Mouse (Mus musculus): ENCODE measurements around the gene Iqsec1. TPM values are rescaled to one million over a fixed set of nuclear protein-coding genes. Genes with fewer than 3 reads are reported as not detected.

Gene Iqsec1
- total and polyA plus RNA-seq, 3 experiments = 17.0 to 90.4 (median 83.5) TPM

GRCm38 (mm10) chr6:90627556-90627955 lies 360.9 kb downstream of the Iqsec1 start:
- TF ChIP-seq IRF4 (IDR thresholded peaks at IDR 0.05; ENCODE audit: low read depth, low read length) = no peak
- no peak for TF ChIP-seq CTCF (conservative IDR thresholded peaks at IDR 0.05 in 1 of 2, IDR thresholded peaks at IDR 0.05 in 1 of 2; ENCODE audit: low read depth in 2 of 2, low read length in 2 of 2)
- no peak for TF ChIP-seq TBP (conservative IDR thresholded peaks at IDR 0.05; ENCODE audit: low read depth, low read length)
- no peak for TF ChIP-seq POLR2AphosphoS2 (IDR thresholded peaks at IDR 0.05; ENCODE audit: low read depth, low read length)
- no peak for TF ChIP-seq POLR2A (IDR thresholded peaks at IDR 0.05; ENCODE audit: low read depth, low read length)
- no peak for TF ChIP-seq E2F4 (IDR thresholded peaks at IDR 0.05; ENCODE audit: insufficient replicate concordance, low read depth, low read length)
- TF ChIP-seq NELFE (IDR thresholded peaks at IDR 0.05; ENCODE audit: low read depth, low read length) = no peak
- TF ChIP-seq MEF2A (IDR thresholded peaks at IDR 0.05; ENCODE audit: borderline replicate concordance, low read depth, low read length) = no peak
- TF ChIP-seq JUN (IDR thresholded peaks at IDR 0.05; ENCODE audit: insufficient read depth, low read depth, low read length) = no peak
- TF ChIP-seq USF2 (conservative IDR thresholded peaks at IDR 0.05; ENCODE audit: low read depth, low read length) = no peak
- Histone ChIP-seq H3K36me3 (replicated peaks in 1 of 2; ENCODE audit: control insufficient read depth in 1 of 2, insufficient read depth in 1 of 2, low read length in 1 of 2) (no peaks in the 10 kb centered on the region), H3K4me3 (replicated peaks in 1 of 3; ENCODE audit: low read depth in 2 of 3, low read length in 2 of 3, poor library complexity in 1 of 3) (no peak overlapping the region), H3K27ac (ENCODE audit: insufficient read depth, low read depth) (no peak overlapping the region), H3K27me3 (replicated peaks) (peaks cover 35% of the 10 kb centered on the region), H3K4me1 (ENCODE audit: control insufficient read depth in 1 of 2, insufficient read depth in 2 of 2) (peaks cover 0 to 7% of the 10 kb centered on the region in 2 experiments; a peak in 1 of 4 replicates), H3K9me3 (replicated peaks; ENCODE audit: low read length) (no peaks in the 10 kb centered on the region), H3K79me2 (replicated peaks; ENCODE audit: control insufficient read depth, extremely low read depth, insufficient read depth, poor library complexity, severe bottlenecking) (no peaks in the 10 kb centered on the region), H3K4me2 (ENCODE audit: insufficient read depth, low read depth, poor library complexity, severe bottlenecking) (no peak overlapping the region), H3K9ac (ENCODE audit: insufficient read depth, low read depth) (no peak overlapping the region)
- no peak for DNase-seq (ENCODE audit: extremely low read depth)
- dilution Hi-C loops (cut with MboI; ENCODE audit: extremely low pct_ligation_motif_present, extremely low pct_unique_long_range_greater_than_20kb, low sequenced_read_pairs) = no loop called here
- in situ Hi-C loops (cut with MboI; ENCODE audit: low pct_ligation_motif_present, low pct_unique_long_range_greater_than_20kb, low sequenced_read_pairs) = no loop called here

GRCm38 (mm10) chr6:90625207-90625994 lies 363.1 kb downstream of the Iqsec1 start:
- Histone ChIP-seq H3K4me1 (ENCODE audit: control insufficient read depth in 1 of 2, insufficient read depth in 2 of 2) (peaks cover 0 to 4% of the 10 kb centered on the region in 2 experiments; a peak in 1 of 4 replicates), H3K9me3 (replicated peaks; ENCODE audit: low read length) (no peaks in the 10 kb centered on the region), H3K9ac (ENCODE audit: insufficient read depth, low read depth) (no peak overlapping the region), H3K27me3 (replicated peaks) (peaks cover 55% of the 10 kb centered on the region), H3K4me2 (ENCODE audit: insufficient read depth, low read depth, poor library complexity, severe bottlenecking) (no peak overlapping the region), H3K79me2 (replicated peaks; ENCODE audit: control insufficient read depth, extremely low read depth, insufficient read depth, poor library complexity, severe bottlenecking) (no peaks in the 10 kb centered on the region), H3K4me3 (replicated peaks in 1 of 3; ENCODE audit: low read depth in 2 of 3, low read length in 2 of 3, poor library complexity in 1 of 3) (no peak overlapping the region), H3K36me3 (replicated peaks in 1 of 2; ENCODE audit: control insufficient read depth in 1 of 2, insufficient read depth in 1 of 2, low read length in 1 of 2) (no peaks in the 10 kb centered on the region), H3K27ac (ENCODE audit: insufficient read depth, low read depth) (no peak overlapping the region)
- dilution Hi-C loops (cut with MboI; ENCODE audit: extremely low pct_ligation_motif_present, extremely low pct_unique_long_range_greater_than_20kb, low sequenced_read_pairs) = no loop called here
- DNase-seq (ENCODE audit: extremely low read depth) = no peak
- in situ Hi-C loops (cut with MboI; ENCODE audit: low pct_ligation_motif_present, low pct_unique_long_range_greater_than_20kb, low sequenced_read_pairs) = no loop called here
- TF ChIP-seq CTCF (conservative IDR thresholded peaks at IDR 0.05 in 1 of 2, IDR thresholded peaks at IDR 0.05 in 1 of 2; ENCODE audit: low read depth in 2 of 2, low read length in 2 of 2) (peak in 1 of 2 experiments; percentile 11; a peak in 1 of 4 replicates), JUN (IDR thresholded peaks at IDR 0.05; ENCODE audit: insufficient read depth, low read depth, low read length) (no peak)

GRCm38 (mm10) chr6:90624733-90625132 lies 363.8 kb downstream of the Iqsec1 start:
- Histone ChIP-seq H3K27me3 (replicated peaks) (peaks cover 60% of the 10 kb centered on the region), H3K27ac (ENCODE audit: insufficient read depth, low read depth) (no peak overlapping the region)

More at GRCm38 (mm10) chr6:90624733-90625132, 363.8 kb downstream of the Iqsec1 start:
- dilution Hi-C loops (cut with MboI; ENCODE audit: extremely low pct_ligation_motif_present, extremely low pct_unique_long_range_greater_than_20kb, low sequenced_read_pairs) (no loop called here), in situ Hi-C loops (cut with MboI; ENCODE audit: low pct_ligation_motif_present, low pct_unique_long_range_greater_than_20kb, low sequenced_read_pairs) (no loop called here)
- DNase-seq (ENCODE audit: extremely low read depth) = no peak
- Histone ChIP-seq H3K9ac (ENCODE audit: insufficient read depth, low read depth) (no peak overlapping the region), H3K4me3 (replicated peaks in 1 of 3; ENCODE audit: low read depth in 2 of 3, low read length in 2 of 3, poor library complexity in 1 of 3) (no peak overlapping the region), H3K36me3 (replicated peaks in 1 of 2; ENCODE audit: control insufficient read depth in 1 of 2, insufficient read depth in 1 of 2, low read length in 1 of 2) (no peaks in the 10 kb centered on the region), H3K9me3 (replicated peaks; ENCODE audit: low read length) (no peaks in the 10 kb centered on the region), H3K4me2 (ENCODE audit: insufficient read depth, low read depth, poor library complexity, severe bottlenecking) (no peak overlapping the region), H3K4me1 (ENCODE audit: control insufficient read depth in 1 of 2, insufficient read depth in 2 of 2) (0 out of 4 replicates have a peak, but pooled peaks cover 2 to 4% of the 10 kb centered on the region in 2 experiments), H3K79me2 (replicated peaks; ENCODE audit: control insufficient read depth, extremely low read depth, insufficient read depth, poor library complexity, severe bottlenecking) (no peaks in the 10 kb centered on the region)
- TF ChIP-seq CTCF (conservative IDR thresholded peaks at IDR 0.05 in 1 of 2, IDR thresholded peaks at IDR 0.05 in 1 of 2; ENCODE audit: low read depth in 2 of 2, low read length in 2 of 2) (no peak), SIN3A (IDR thresholded peaks at IDR 0.05; ENCODE audit: low read length) (no peak), KAT2A (IDR thresholded peaks at IDR 0.05; ENCODE audit: insufficient replicate concordance, low read length) (no peak), NELFE (IDR thresholded peaks at IDR 0.05; ENCODE audit: low read depth, low read length) (no peak)
